Mouse (Mus musculus): ENCODE measurements around the gene Filip1. TPM values are rescaled to one million over a fixed set of nuclear protein-coding genes. Genes with fewer than 3 reads are reported as not detected.

Gene Filip1
- total and polyA plus RNA-seq, 3 experiments, result 0.71 to 1.5 (median 1.3) TPM

DNA sequence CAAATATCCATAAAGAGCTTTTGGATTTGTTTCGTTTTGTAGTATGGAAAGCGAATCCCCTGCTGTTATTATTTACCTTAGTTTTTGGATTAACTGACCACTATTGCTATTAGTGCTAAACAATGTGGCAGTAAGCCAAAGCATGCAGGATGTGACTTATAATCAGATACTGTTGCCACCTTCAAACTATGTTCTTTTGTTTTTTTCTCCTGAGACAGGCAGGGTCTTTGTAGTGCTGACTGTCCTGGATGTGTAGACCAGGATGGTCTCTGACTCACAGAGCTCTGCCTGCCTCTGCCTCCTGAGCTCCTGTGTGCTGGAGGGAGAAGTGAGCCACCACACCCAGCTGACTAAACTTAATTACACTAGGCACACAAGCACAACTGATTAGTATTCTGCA is 33.4 kb downstream of the Filip1 start:
- in situ Hi-C loops (cut with MboI; ENCODE audit: low pct_ligation_motif_present, low pct_unique_long_range_greater_than_20kb, low sequenced_read_pairs), result loop anchor here (25.0 kb wide), 1 partner anchor 92 kb away; no protein-coding TSS in a partner anchor
- H3K79me2 ChIP-seq (replicated peaks; ENCODE audit: control insufficient read depth, extremely low read depth, insufficient read depth, poor library complexity, severe bottlenecking), result no peaks in the 10 kb centered on the region
- H3K36me3 ChIP-seq (replicated peaks in 1 of 2; ENCODE audit: control insufficient read depth in 1 of 2, insufficient read depth in 1 of 2, low read length in 1 of 2), result no peaks in the 10 kb centered on the region
- no peak overlapping the region for H3K27ac ChIP-seq (ENCODE audit: insufficient read depth, low read depth)
- TF ChIP-seq POLR2A (IDR thresholded peaks at IDR 0.05; ENCODE audit: low read depth, low read length) (no peak), ELF1 (IDR thresholded peaks at IDR 0.05; ENCODE audit: low read depth, low read length) (no peak), MAZ (IDR thresholded peaks at IDR 0.05; ENCODE audit: low read depth, low read length) (no peak), CHD2 (IDR thresholded peaks at IDR 0.05; ENCODE audit: low read length) (no peak), RCOR1 (conservative IDR thresholded peaks at IDR 0.05; ENCODE audit: low read depth, low read length) (no peak), CHD1 (IDR thresholded peaks at IDR 0.05; ENCODE audit: low read depth, low read length) (no peak), ZMIZ1 (IDR thresholded peaks at IDR 0.05; ENCODE audit: low read depth, low read length) (no peak), IRF4 (IDR thresholded peaks at IDR 0.05; ENCODE audit: low read depth, low read length) (no peak), EP300 (IDR thresholded peaks at IDR 0.05; ENCODE audit: low read length) (no peak), TBP (conservative IDR thresholded peaks at IDR 0.05; ENCODE audit: low read depth, low read length) (no peak), SIN3A (IDR thresholded peaks at IDR 0.05; ENCODE audit: low read length) (no peak), JUN (IDR thresholded peaks at IDR 0.05; ENCODE audit: insufficient read depth, low read depth, low read length) (no peak), POLR2AphosphoS2 (IDR thresholded peaks at IDR 0.05; ENCODE audit: low read depth, low read length) (no peak), GABPA (IDR thresholded peaks at IDR 0.05; ENCODE audit: insufficient replicate concordance, low read depth, low read length) (no peak), USF2 (conservative IDR thresholded peaks at IDR 0.05; ENCODE audit: low read depth, low read length) (no peak), ZKSCAN1 (IDR thresholded peaks at IDR 0.05; ENCODE audit: borderline replicate concordance, low read depth, low read length) (no peak), MYC (IDR thresholded peaks at IDR 0.05; ENCODE audit: low read depth, low read length) (no peak), SMC3 (IDR thresholded peaks at IDR 0.05; ENCODE audit: low read depth, low read length) (no peak), NELFE (IDR thresholded peaks at IDR 0.05; ENCODE audit: low read depth, low read length) (no peak)
- DNase-seq (ENCODE audit: extremely low read depth), result no peak
- H3K4me1 ChIP-seq (ENCODE audit: control insufficient read depth in 1 of 2, insufficient read depth in 2 of 2), result peaks cover 2 to 3% of the 10 kb centered on the region in 2 experiments; a peak in 1 of 4 replicates
- dilution Hi-C loops (cut with MboI; ENCODE audit: extremely low pct_ligation_motif_present, extremely low pct_unique_long_range_greater_than_20kb, low sequenced_read_pairs), result no loop called here
- H3K4me3 ChIP-seq (replicated peaks in 1 of 3; ENCODE audit: low read depth in 2 of 3, low read length in 2 of 3, poor library complexity in 1 of 3), result no peak overlapping the region
- H3K9ac ChIP-seq (ENCODE audit: insufficient read depth, low read depth), result no peak overlapping the region
- H3K27me3 ChIP-seq (replicated peaks), result no peaks in the 10 kb centered on the region
- H3K4me2 ChIP-seq (ENCODE audit: insufficient read depth, low read depth, poor library complexity, severe bottlenecking), result no peak overlapping the region
- no peaks in the 10 kb centered on the region for H3K9me3 ChIP-seq (replicated peaks; ENCODE audit: low read length)

- in situ Hi-C loops (cut with MboI; ENCODE audit: low pct_ligation_motif_present, low pct_unique_long_range_greater_than_20kb, low sequenced_read_pairs), result loop anchor here (25.0 kb wide), 1 partner anchor 91 kb away; no protein-coding TSS in a partner anchor
- peak overlapping the region; percentile 97; the same call in 1 of the 2 replicates for H3K4me2 ChIP-seq (ENCODE audit: insufficient read depth, low read depth, poor library complexity, severe bottlenecking)
- DNase-seq (ENCODE audit: extremely low read depth), result no peak
- H3K36me3 ChIP-seq (replicated peaks in 1 of 2; ENCODE audit: control insufficient read depth in 1 of 2, insufficient read depth in 1 of 2, low read length in 1 of 2), result no peaks in the 10 kb centered on the region
- H3K27ac ChIP-seq (ENCODE audit: insufficient read depth, low read depth), result no peak overlapping the region
- dilution Hi-C loops (cut with MboI; ENCODE audit: extremely low pct_ligation_motif_present, extremely low pct_unique_long_range_greater_than_20kb, low sequenced_read_pairs), result no loop called here
- no peaks in the 10 kb centered on the region for H3K27me3 ChIP-seq (replicated peaks)
- no peak overlapping the region for H3K4me3 ChIP-seq (replicated peaks in 1 of 3; ENCODE audit: low read depth in 2 of 3, low read length in 2 of 3, poor library complexity in 1 of 3)
- H3K9ac ChIP-seq (ENCODE audit: insufficient read depth, low read depth), result no peak overlapping the region
- no peaks in the 10 kb centered on the region for H3K9me3 ChIP-seq (replicated peaks; ENCODE audit: low read length)
- no peak for TF ChIP-seq IRF4 (IDR thresholded peaks at IDR 0.05; ENCODE audit: low read depth, low read length)
- TF ChIP-seq ZC3H11A (IDR thresholded peaks at IDR 0.05; ENCODE audit: low read depth, low read length), result no peak
- TF ChIP-seq MEF2A (IDR thresholded peaks at IDR 0.05; ENCODE audit: borderline replicate concordance, low read depth, low read length), result no peak
- TF ChIP-seq USF1 (IDR thresholded peaks at IDR 0.05; ENCODE audit: low read depth, low read length), result no peak
- no peak for TF ChIP-seq CHD2 (IDR thresholded peaks at IDR 0.05; ENCODE audit: low read length)
- TF ChIP-seq KAT2A (IDR thresholded peaks at IDR 0.05; ENCODE audit: insufficient replicate concordance, low read length), result no peak
- TF ChIP-seq RCOR1 (conservative IDR thresholded peaks at IDR 0.05; ENCODE audit: low read depth, low read length), result no peak
- no peak for TF ChIP-seq PAX5 (IDR thresholded peaks at IDR 0.05; ENCODE audit: low read length)
- no peak for TF ChIP-seq HCFC1 (IDR thresholded peaks at IDR 0.05; ENCODE audit: low read depth, low read length)
- TF ChIP-seq POLR2A (IDR thresholded peaks at IDR 0.05; ENCODE audit: low read depth, low read length), result no peak
- TF ChIP-seq ELF1 (IDR thresholded peaks at IDR 0.05; ENCODE audit: low read depth, low read length), result no peak
- no peak for TF ChIP-seq USF2 (conservative IDR thresholded peaks at IDR 0.05; ENCODE audit: low read depth, low read length)
- no peak for TF ChIP-seq EP300 (IDR thresholded peaks at IDR 0.05; ENCODE audit: low read length)
- no peak for TF ChIP-seq SMC3 (IDR thresholded peaks at IDR 0.05; ENCODE audit: low read depth, low read length)
- TF ChIP-seq CTCF (conservative IDR thresholded peaks at IDR 0.05 in 1 of 2, IDR thresholded peaks at IDR 0.05 in 1 of 2; ENCODE audit: low read depth in 2 of 2, low read length in 2 of 2), result no peak
- TF ChIP-seq MYC (IDR thresholded peaks at IDR 0.05; ENCODE audit: low read depth, low read length), result no peak
- no peak for TF ChIP-seq GABPA (IDR thresholded peaks at IDR 0.05; ENCODE audit: insufficient replicate concordance, low read depth, low read length)
- no peak for TF ChIP-seq MAFK (IDR thresholded peaks at IDR 0.05; ENCODE audit: insufficient replicate concordance, low read length)
- no peak for TF ChIP-seq TCF12 (IDR thresholded peaks at IDR 0.05; ENCODE audit: low read depth, low read length)
- no peak for TF ChIP-seq TBP (conservative IDR thresholded peaks at IDR 0.05; ENCODE audit: low read depth, low read length)
- peaks cover 2 to 3% of the 10 kb centered on the region in 2 experiments; a peak in 1 of 4 replicates for H3K4me1 ChIP-seq (ENCODE audit: control insufficient read depth in 1 of 2, insufficient read depth in 2 of 2)
- H3K79me2 ChIP-seq (replicated peaks; ENCODE audit: control insufficient read depth, extremely low read depth, insufficient read depth, poor library complexity, severe bottlenecking), result no peaks in the 10 kb centered on the region
These were observed 34.2 kb downstream of the Filip1 start for GRCm38 (mm10) chr9:79978228-79979024.

Measured in CH12.LX (cell line).